Mouse (Mus musculus) hindbrain, embryonic 12.5 days (tissue): ENCODE results near the gene Tenm4. TPM values are rescaled to one million over a fixed set of nuclear protein-coding genes. Genes with fewer than 3 reads are reported as not detected.

Experiments used
- ATAC-seq: fragments of 200-750 bp; cut with Nextera tagmentation; 2 replicates; pipeline ENCODE4 v1.8.0; 2017; ENCODE audit warnings: moderate TSS enrichment; ENCODE audit not compliant: low FRiP score
- H3K27ac ChIP-seq: fragments of 300-500 bp; sonication (generic); 2 replicates; pipeline ENCODE4 v1.5.1; 2016; ENCODE audit warnings: mild to moderate bottlenecking
- H3K27me3 ChIP-seq: fragments of 300-500 bp; sonication (generic); 2 replicates; pipeline ENCODE4 v1.6.1; 2016; ENCODE audit warnings: mild to moderate bottlenecking
- H3K36me3 ChIP-seq: fragments of 300-500 bp; sonication (generic); 2 replicates; pipeline ENCODE4 v1.6.1; 2016; ENCODE audit warnings: mild to moderate bottlenecking
- H3K4me1 ChIP-seq: fragments of 300-500 bp; sonication (generic); 2 replicates; pipeline ENCODE4 v1.6.1; 2016
- H3K4me2 ChIP-seq: fragments of 300-500 bp; sonication (generic); replicated peaks from 2 replicates; pipeline ENCODE4 v1.6.1; 2016; ENCODE audit warnings: mild to moderate bottlenecking
- H3K4me3 ChIP-seq: fragments of 300-500 bp; sonication (generic); 2 replicates; pipeline ENCODE4 v1.5.1; 2016; ENCODE audit warnings: mild to moderate bottlenecking
- H3K9ac ChIP-seq: fragments of 300-500 bp; sonication (generic); 2 replicates; pipeline ENCODE4 v1.6.1; 2016; ENCODE audit warnings: mild to moderate bottlenecking, moderate library complexity
- H3K9me3 ChIP-seq: fragments of 300-500 bp; sonication (generic); replicated peaks from 2 replicates; pipeline ENCODE4 v1.6.1; 2016; ENCODE audit warnings: mild to moderate bottlenecking
- WGBS: fragments of 180-500 bp; shearing (Covaris S2); methylation state at CpG from one replicate; pipeline ENCODE4 v1.1.7; 2016; 5-methylcytosine and 5-hydroxymethylcytosine counted together
- polyA plus RNA-seq: library from polyadenylated mRNA; unstranded; fragments of >200 nt; fragmentation: Nextera tagmentation; extraction: Ambion mirVana; gene quantifications from 2 replicates; pipeline ENCODE4 v1.2.1, GENCODE M21; 2016

The Tenm4 gene
- polyA plus RNA-seq, 1 experiment from 2014 or later: 38.5 TPM

GRCm38 (mm10) chr7:96765321-96765960 is 594.4 kb downstream of the Tenm4 start:
- no peak overlapping the region for H3K4me3 ChIP-seq
- ATAC-seq: no peak
- no peaks in the 10 kb centered on the region for H3K27me3 ChIP-seq
- H3K4me1 ChIP-seq: peaks cover 6% of the 10 kb centered on the region
- H3K9me3 ChIP-seq: peaks cover 3% of the 10 kb centered on the region
- H3K36me3 ChIP-seq: 0 out of 2 replicates have a peak, but pooled peaks cover 11% of the 10 kb centered on the region
- 66% methylated on average over 15 of the region's 15 CpGs for WGBS
- no peak overlapping the region for H3K9ac ChIP-seq
- H3K4me2 ChIP-seq: no peak overlapping the region
- H3K27ac ChIP-seq: peak overlapping the region; percentile 26; the same call in 1 of the 2 replicates

GRCm38 (mm10) chr7:96767090-96767489 is 596.0 kb downstream of the Tenm4 start:
- no peaks in the 10 kb centered on the region for H3K27me3 ChIP-seq

GRCm38 (mm10) chr7:96768718-96769117 is 597.7 kb downstream of the Tenm4 start:
- 97% methylated on average over 6 of the region's 6 CpGs for WGBS
- Histone ChIP-seq H3K27ac (no peak overlapping the region), H3K27me3 (no peaks in the 10 kb centered on the region), H3K9ac (no peak overlapping the region), H3K4me3 (no peak overlapping the region), H3K4me2 (no peak overlapping the region), H3K36me3 (peaks cover 20% of the 10 kb centered on the region), H3K9me3 (peaks cover 3% of the 10 kb centered on the region), H3K4me1 (peaks cover 10% of the 10 kb centered on the region)
- ATAC-seq: no peak

More at GRCm38 (mm10) chr7:96767090-96767489, 596.0 kb downstream of the Tenm4 start:
- Histone ChIP-seq H3K4me3 (no peak overlapping the region), H3K27ac (no peak overlapping the region), H3K4me2 (no peak overlapping the region), H3K9me3 (peaks cover 3% of the 10 kb centered on the region), H3K36me3 (peaks cover 13% of the 10 kb centered on the region), H3K4me1 (peaks cover 6% of the 10 kb centered on the region), H3K9ac (no peak overlapping the region)
- no peak for ATAC-seq
- 80% methylated on average over 3 of the region's 3 CpGs for WGBS

GRCm38 (mm10) chr7:96769784-96770183 is 598.7 kb downstream of the Tenm4 start:
- peaks cover 20% of the 10 kb centered on the region for H3K36me3 ChIP-seq
- peaks cover 14% of the 10 kb centered on the region for H3K4me1 ChIP-seq
- no peak overlapping the region for H3K9ac ChIP-seq
- 65% methylated on average over 4 of the region's 4 CpGs for WGBS
- no peak overlapping the region for H3K4me2 ChIP-seq
- no peak overlapping the region for H3K4me3 ChIP-seq
- H3K9me3 ChIP-seq: peaks cover 3% of the 10 kb centered on the region
- H3K27ac ChIP-seq: no peak overlapping the region
- no peak for ATAC-seq
- H3K27me3 ChIP-seq: no peaks in the 10 kb centered on the region

GRCm38 (mm10) chr7:96772966-96773365 is 601.9 kb downstream of the Tenm4 start:
- Histone ChIP-seq H3K4me2 (no peak overlapping the region), H3K27ac (no peak overlapping the region), H3K4me1 (peaks cover 18% of the 10 kb centered on the region), H3K9me3 (peaks cover under 1% of the 10 kb centered on the region; the same call in 1 of the 2 replicates), H3K36me3 (peaks cover 15% of the 10 kb centered on the region), H3K9ac (no peak overlapping the region), H3K4me3 (no peak overlapping the region), H3K27me3 (no peaks in the 10 kb centered on the region)
- ATAC-seq: no peak
- WGBS: 75% methylated on average over 4 of the region's 4 CpGs

- Histone ChIP-seq H3K27me3 (no peaks in the 10 kb centered on the region), H3K9me3 (no peaks in the 10 kb centered on the region), H3K4me3 (no peak overlapping the region), H3K4me2 (no peak overlapping the region), H3K27ac (no peak overlapping the region), H3K4me1 (peaks cover 18% of the 10 kb centered on the region), H3K36me3 (peaks cover 10% of the 10 kb centered on the region), H3K9ac (no peak overlapping the region)
- ATAC-seq: no peak; the same call in 1 of the 2 replicates
- WGBS: 87% methylated on average over 17 of the region's 17 CpGs
Observed at GRCm38 (mm10) chr7:96773585-96774225, 602.7 kb downstream of the Tenm4 start.

GRCm38 (mm10) chr7:96775080-96775486 is 604.0 kb downstream of the Tenm4 start:
- no peak overlapping the region for H3K4me2 ChIP-seq
- no peak for ATAC-seq
- no peaks in the 10 kb centered on the region for H3K9me3 ChIP-seq
- H3K4me3 ChIP-seq: no peak overlapping the region
- H3K36me3 ChIP-seq: peaks cover 9% of the 10 kb centered on the region
- H3K9ac ChIP-seq: no peak overlapping the region
- WGBS: 65% methylated on average over 6 of the region's 6 CpGs
- peaks cover 19% of the 10 kb centered on the region for H3K4me1 ChIP-seq
- peak overlapping the region; percentile 17; the same call in 1 of the 2 replicates for H3K27ac ChIP-seq
- no peaks in the 10 kb centered on the region for H3K27me3 ChIP-seq

- no peak overlapping the region for H3K4me2 ChIP-seq
- no peaks in the 10 kb centered on the region; the same call in 1 of the 2 replicates for H3K36me3 ChIP-seq
- H3K27ac ChIP-seq: no peak overlapping the region
- no peak overlapping the region for H3K9ac ChIP-seq
- H3K4me1 ChIP-seq: peaks cover 20% of the 10 kb centered on the region
- no peak overlapping the region for H3K4me3 ChIP-seq
- WGBS: 86% methylated on average over 8 of the region's 8 CpGs
- no peak for ATAC-seq
- no peaks in the 10 kb centered on the region for H3K27me3 ChIP-seq
- no peaks in the 10 kb centered on the region for H3K9me3 ChIP-seq
Observed at GRCm38 (mm10) chr7:96777938-96778600, 607.0 kb downstream of the Tenm4 start.

GRCm38 (mm10) chr7:96778601-96778969 is 607.5 kb downstream of the Tenm4 start:
- Histone ChIP-seq H3K27ac (no peak overlapping the region), H3K9ac (no peak overlapping the region), H3K4me3 (no peak overlapping the region), H3K4me2 (no peak overlapping the region), H3K36me3 (no peaks in the 10 kb centered on the region), H3K9me3 (no peaks in the 10 kb centered on the region), H3K27me3 (no peaks in the 10 kb centered on the region), H3K4me1 (peaks cover 17% of the 10 kb centered on the region)
- no peak for ATAC-seq
- WGBS: 76% methylated on average over 3 of the region's 3 CpGs

- H3K27me3 ChIP-seq: no peaks in the 10 kb centered on the region
- H3K9ac ChIP-seq: no peak overlapping the region
- peaks cover 7% of the 10 kb centered on the region; the same call in 1 of the 2 replicates for H3K4me1 ChIP-seq
- 93% methylated on average over 1 of the region's 1 CpGs for WGBS
- no peak for ATAC-seq
- no peak overlapping the region for H3K4me2 ChIP-seq
- H3K36me3 ChIP-seq: no peaks in the 10 kb centered on the region
- no peak overlapping the region for H3K27ac ChIP-seq
- no peaks in the 10 kb centered on the region for H3K9me3 ChIP-seq
- no peak overlapping the region for H3K4me3 ChIP-seq
Observed at GRCm38 (mm10) chr7:96780556-96780955, 609.5 kb downstream of the Tenm4 start.

GRCm38 (mm10) chr7:96781068-96781467 is 610.0 kb downstream of the Tenm4 start:
- Histone ChIP-seq H3K4me3 (no peak overlapping the region), H3K36me3 (no peaks in the 10 kb centered on the region), H3K4me2 (no peak overlapping the region), H3K27ac (no peak overlapping the region), H3K9ac (no peak overlapping the region), H3K4me1 (0 out of 2 replicates have a peak, but pooled peaks cover 2% of the 10 kb centered on the region), H3K9me3 (no peaks in the 10 kb centered on the region), H3K27me3 (no peaks in the 10 kb centered on the region)
- WGBS: 75% methylated on average over 6 of the region's 6 CpGs
- ATAC-seq: no peak

GRCm38 (mm10) chr7:96782686-96783085 is 611.6 kb downstream of the Tenm4 start:
- WGBS: 95% methylated on average over 4 of the region's 4 CpGs
- Histone ChIP-seq H3K9ac (no peak overlapping the region), H3K9me3 (no peaks in the 10 kb centered on the region), H3K4me2 (no peak overlapping the region), H3K36me3 (no peaks in the 10 kb centered on the region), H3K4me3 (no peak overlapping the region), H3K27me3 (no peaks in the 10 kb centered on the region), H3K27ac (no peak overlapping the region), H3K4me1 (0 out of 2 replicates have a peak, but pooled peaks cover 2% of the 10 kb centered on the region)
- no peak for ATAC-seq
